Mouse (Mus musculus) thymus, adult 2 months (tissue): ENCODE measurements at regions not wholly inside any gene's neighbourhood (a gene's known extent, or its start where the extent isn't known, plus 50 kb on each side); places are given as distances from the start of the nearest gene placed in this dataset.

Experiments used
- CTCF ChIP-seq: fragments of 200-500 bp; IDR thresholded peaks from 2 replicates; pipeline ENCODE4 v1.5.1; 2012; ENCODE audit warnings: mild to moderate bottlenecking, control low read depth, low read length, moderate library complexity, borderline replicate concordance; ENCODE audit not compliant: control insufficient read depth, poor library complexity, insufficient read depth; ENCODE audit errors: extremely low read depth
- POLR2A ChIP-seq: fragments of 200-500 bp; IDR thresholded peaks from 2 replicates; pipeline ENCODE4 v1.6.1; 2012; ENCODE audit warnings: mild to moderate bottlenecking, low read length, control low read depth, moderate library complexity; ENCODE audit not compliant: control insufficient read depth, poor library complexity, insufficient read depth; ENCODE audit errors: extremely low read depth

DNA sequence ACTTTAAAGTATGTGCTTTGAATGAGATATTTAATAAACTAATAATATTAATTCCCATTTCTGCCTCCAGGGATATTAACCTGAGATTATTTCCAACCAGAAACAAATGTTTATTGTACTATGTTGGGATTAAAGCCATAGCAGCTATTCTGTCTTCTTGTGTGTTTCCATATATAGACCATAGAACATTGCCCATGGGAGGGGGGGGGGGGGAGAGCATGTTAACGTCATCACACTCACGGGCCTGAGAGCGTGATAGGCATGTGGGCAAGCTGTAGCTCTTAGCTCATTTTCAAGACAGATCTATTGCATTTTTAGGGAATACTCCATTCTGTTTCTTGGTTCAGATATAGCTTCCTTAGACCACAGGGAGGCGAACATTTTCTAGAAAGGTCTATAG, 149.8 kb upstream of the Tgfbr2 start:
- TF ChIP-seq CTCF (no peak), POLR2A (no peak)
